Mouse (Mus musculus): ENCODE results near the gene Slc8b1. TPM values are rescaled to one million over a fixed set of nuclear protein-coding genes. Genes with fewer than 3 reads are reported as not detected.

The Slc8b1 gene
- polyA plus RNA-seq, 1 experiment from 2014 or later, result 8.6 TPM

GRCm38 (mm10) chr5:120583511-120583910 lies 72.5 kb downstream of the Slc8b1 start:
- WGBS, result 89% methylated on average over 4 of the region's 4 CpGs
- Histone ChIP-seq H3K9me3 (replicated peaks; ENCODE audit: control insufficient read depth, low read length) (no peaks in the 10 kb centered on the region), H3K4me3 (replicated peaks; ENCODE audit: low read length) (no peak overlapping the region), H3K36me3 (ENCODE audit: control insufficient read depth, insufficient read depth, low read length) (peaks cover 4% of the 10 kb centered on the region; the same call in 1 of the 2 replicates), H3K4me1 (ENCODE audit: control insufficient read depth, insufficient read depth, low read length) (peaks cover 36% of the 10 kb centered on the region), H3K27me3 (ENCODE audit: control insufficient read depth, insufficient read depth, low read length) (no peaks in the 10 kb centered on the region), H3K4me2 (ENCODE audit: low read depth, low read length) (no peak overlapping the region), H3K9ac (ENCODE audit: low read length) (no peak overlapping the region), H3K27ac (ENCODE audit: low read length) (no peak overlapping the region)
- ATAC-seq (ENCODE audit: insufficient read depth, low FRiP score), result no peak

Other genes starting within 250 kb of the Slc8b1 start
- gene Lhx5, start 79.5 kb upstream of the Slc8b1 start, polyA plus RNA-seq (2015; fragmentation: Nextera tagmentation; extraction: Ambion mirVana), result 0.06 and 0.07 TPM in 2 replicates
- 16.4 and 16.7 TPM in 2 replicates for gene Sdsl, start 38.4 kb upstream of the Slc8b1 start, polyA plus RNA-seq (2015; fragmentation: Nextera tagmentation; extraction: Ambion mirVana)
- gene Sds, start 34.6 kb upstream of the Slc8b1 start, polyA plus RNA-seq (2015; fragmentation: Nextera tagmentation; extraction: Ambion mirVana), result 0.18 and 0.70 TPM in 2 replicates
- 37.1 and 40.3 TPM in 2 replicates for gene Plbd2, start 7.5 kb upstream of the Slc8b1 start, polyA plus RNA-seq (2015; fragmentation: Nextera tagmentation; extraction: Ambion mirVana)
- 21.5 and 23.8 TPM in 2 replicates for gene Tpcn1, start 77.5 kb downstream of the Slc8b1 start, polyA plus RNA-seq (2015; fragmentation: Nextera tagmentation; extraction: Ambion mirVana)
- gene Iqcd, start 77.8 kb downstream of the Slc8b1 start, polyA plus RNA-seq (2015; fragmentation: Nextera tagmentation; extraction: Ambion mirVana), result 0.34 and 0.67 TPM in 2 replicates
- 13.4 and 13.5 TPM in 2 replicates for gene Rita1, start 101.4 kb downstream of the Slc8b1 start, polyA plus RNA-seq (2015; fragmentation: Nextera tagmentation; extraction: Ambion mirVana)
- 41.9 and 45.6 TPM in 2 replicates for gene Ddx54, start 101.6 kb downstream of the Slc8b1 start, polyA plus RNA-seq (2015; fragmentation: Nextera tagmentation; extraction: Ambion mirVana)
- gene Cfap73, start 123.1 kb downstream of the Slc8b1 start, polyA plus RNA-seq (2015; fragmentation: Nextera tagmentation; extraction: Ambion mirVana), result not detected in 2 replicates
- gene Rasal1, start 137.6 kb downstream of the Slc8b1 start, polyA plus RNA-seq (2015; fragmentation: Nextera tagmentation; extraction: Ambion mirVana), result 0.40 and 0.72 TPM in 2 replicates
- 2.3 and 3.6 TPM in 2 replicates for gene Dtx1, start 200.8 kb downstream of the Slc8b1 start, polyA plus RNA-seq (2015; fragmentation: Nextera tagmentation; extraction: Ambion mirVana)
- gene Oas2, start 238.7 kb downstream of the Slc8b1 start, polyA plus RNA-seq (2015; fragmentation: Nextera tagmentation; extraction: Ambion mirVana), result 0.32 and 0.62 TPM in 2 replicates

All from stomach, embryonic 16.5 days (tissue).